Mouse (Mus musculus): ENCODE data around the gene Abtb1. TPM values are rescaled to one million over a fixed set of nuclear protein-coding genes. Genes with fewer than 3 reads are reported as not detected.

The Abtb1 gene
- polyA plus RNA-seq, 1 experiment from 2014 or later: 23.7 TPM

DNA sequence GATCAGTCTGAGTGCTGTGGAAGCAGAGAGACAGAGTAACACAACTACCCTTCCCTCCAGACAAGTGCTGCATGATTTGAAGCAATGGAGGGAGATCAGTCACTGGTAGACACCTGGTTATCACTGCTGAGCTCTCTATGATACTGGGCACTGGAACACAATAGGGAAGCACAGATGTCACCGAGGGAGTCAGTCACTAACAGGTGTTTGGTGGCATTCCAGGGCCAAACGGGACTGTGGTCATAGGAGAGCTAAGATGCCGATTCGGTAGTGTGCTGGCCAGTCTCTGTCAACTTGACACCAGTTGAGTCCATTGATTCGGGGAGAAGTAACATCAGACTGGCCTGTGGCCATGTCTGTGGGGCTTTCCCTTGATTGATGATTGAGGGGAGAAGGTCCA lies 12.7 kb upstream of the Abtb1 start:
- Histone ChIP-seq H3K9me3 (no peaks in the 10 kb centered on the region), H3K4me1 (peaks cover 37% of the 10 kb centered on the region), H3K36me3 (0 out of 2 replicates have a peak, but pooled peaks cover 4% of the 10 kb centered on the region), H3K4me3 (no peak overlapping the region), H3K4me2 (no peak overlapping the region), H3K27me3 (replicated peaks) (0 out of 2 replicates have a peak, but pooled peaks cover 5% of the 10 kb centered on the region), H3K9ac (no peak overlapping the region), H3K27ac (replicated peaks) (no peak overlapping the region)
- WGBS: 71% methylated on average over 5 of the region's 5 CpGs
- no peak for ATAC-seq (ENCODE audit: extremely low read depth, insufficient number of reproducible peaks, low FRiP score, low TSS enrichment)

DNA sequence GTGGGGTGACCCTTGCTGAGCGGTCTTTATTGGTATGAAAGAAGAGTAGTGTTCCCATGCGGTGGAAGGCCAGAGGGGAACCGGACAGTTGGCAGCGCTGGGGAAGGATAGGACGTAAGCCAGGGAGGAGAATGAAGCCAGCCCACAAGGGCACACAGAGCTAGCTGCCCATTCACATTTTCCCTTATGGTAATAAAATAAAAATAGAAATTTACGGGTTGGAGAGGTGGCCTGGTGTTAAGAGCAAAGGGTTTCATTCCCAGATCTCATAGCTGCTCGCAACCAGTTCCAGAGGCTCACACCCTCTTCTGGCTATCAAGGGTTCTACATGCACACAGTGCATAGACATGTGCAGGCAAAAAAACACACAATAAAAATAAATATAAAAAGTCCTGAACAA lies 8.2 kb upstream of the Abtb1 start:
- H3K4me1 ChIP-seq: peaks cover 5% of the 10 kb centered on the region; the same call in 1 of the 2 replicates
- 0 out of 2 replicates have a peak, but pooled peaks cover 5% of the 10 kb centered on the region for H3K27me3 ChIP-seq (replicated peaks)
- H3K27ac ChIP-seq (replicated peaks): no peak overlapping the region
- H3K4me2 ChIP-seq: no peak overlapping the region
- no peak overlapping the region for H3K9ac ChIP-seq
- no peak overlapping the region for H3K4me3 ChIP-seq
- ATAC-seq (ENCODE audit: extremely low read depth, insufficient number of reproducible peaks, low FRiP score, low TSS enrichment): no peak
- H3K9me3 ChIP-seq: no peaks in the 10 kb centered on the region
- WGBS: 78% methylated on average over 7 of the region's 7 CpGs
- 0 out of 2 replicates have a peak, but pooled peaks cover 7% of the 10 kb centered on the region for H3K36me3 ChIP-seq

DNA sequence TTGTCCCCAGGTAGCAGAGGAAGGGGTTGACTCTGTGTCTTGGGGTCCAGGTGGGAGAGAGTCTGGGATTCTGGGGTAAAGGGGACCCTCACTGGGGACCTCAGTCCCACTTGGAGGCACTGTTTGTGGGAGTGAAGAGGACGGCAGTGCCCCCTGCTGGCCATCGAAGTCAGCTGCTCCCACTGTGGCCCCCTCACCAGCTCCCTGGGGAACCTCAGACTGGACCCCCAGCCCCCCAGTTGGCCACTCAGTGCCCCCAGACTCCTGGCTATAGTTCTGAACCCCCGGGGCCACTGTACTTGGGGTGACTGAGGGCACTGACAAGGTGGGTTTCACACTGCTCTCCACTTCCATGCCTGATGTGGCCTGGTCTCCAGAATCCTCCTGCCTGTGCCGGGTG lies 7.5 kb upstream of the Abtb1 start:
- ATAC-seq (ENCODE audit: extremely low read depth, insufficient number of reproducible peaks, low FRiP score, low TSS enrichment): no peak
- no peak overlapping the region for H3K4me3 ChIP-seq
- H3K4me1 ChIP-seq: peaks cover 5% of the 10 kb centered on the region; the same call in 1 of the 2 replicates
- 0 out of 2 replicates have a peak, but pooled peaks cover 7% of the 10 kb centered on the region for H3K36me3 ChIP-seq
- no peak overlapping the region for H3K27ac ChIP-seq (replicated peaks)
- WGBS: 47% methylated on average over 4 of the region's 4 CpGs
- peak overlapping the region; percentile 33; the same call in 1 of the 2 replicates for H3K9ac ChIP-seq
- no peak overlapping the region for H3K4me2 ChIP-seq
- no peaks in the 10 kb centered on the region for H3K9me3 ChIP-seq
- H3K27me3 ChIP-seq (replicated peaks): no peaks in the 10 kb centered on the region

DNA sequence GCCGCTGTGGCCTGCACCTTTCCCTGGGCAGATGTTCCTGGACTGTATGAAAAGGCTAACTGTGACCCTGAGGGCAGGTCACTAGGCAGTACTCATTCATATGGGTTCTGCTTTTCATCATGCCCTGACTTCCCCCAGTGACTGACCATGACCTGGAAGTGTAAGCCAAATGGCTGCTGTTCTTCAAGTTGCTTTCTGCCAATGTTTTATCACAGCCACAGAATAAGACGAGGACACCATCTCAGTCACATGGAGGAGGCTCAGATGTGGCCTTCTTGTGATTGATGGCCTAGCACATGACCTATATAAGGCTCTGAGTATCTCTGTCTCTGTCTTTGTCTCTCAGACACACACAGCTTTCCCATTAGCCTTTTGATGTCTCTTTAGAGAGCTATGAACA lies 5.8 kb upstream of the Abtb1 start:
- no peak overlapping the region for H3K9ac ChIP-seq

DNA sequence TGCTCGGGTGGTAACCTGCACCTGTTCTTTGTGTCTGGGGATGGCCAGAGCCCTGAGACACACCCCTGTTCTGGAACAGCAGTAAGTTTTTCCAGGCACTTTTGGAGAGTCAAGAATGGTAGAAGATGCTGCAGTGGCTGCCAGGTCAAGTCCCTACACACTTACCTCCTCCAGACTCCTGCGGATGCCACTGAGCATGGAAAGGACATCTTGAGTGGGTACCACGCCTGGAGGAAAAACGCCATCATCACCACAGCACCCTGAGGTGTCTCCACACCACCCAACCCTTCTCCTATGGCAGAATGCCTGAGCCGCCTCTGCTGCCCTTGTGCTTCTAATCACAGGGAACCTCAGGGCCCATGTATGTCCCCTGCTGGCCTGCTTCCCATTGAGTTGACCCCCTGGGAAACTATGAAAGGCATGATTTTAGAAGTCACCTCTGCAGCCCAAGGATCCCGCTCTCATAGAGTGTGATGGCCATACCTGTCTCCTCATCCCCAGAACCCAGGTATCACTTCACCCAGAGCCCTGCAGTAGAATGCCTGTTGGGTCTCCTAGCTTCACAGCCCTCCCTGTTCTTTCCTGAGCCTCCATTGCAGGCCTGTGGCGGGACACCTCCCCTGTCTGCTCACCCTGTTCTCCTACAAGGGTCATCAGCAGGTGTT lies 3.2 kb upstream of the Abtb1 start:
- no peak overlapping the region for H3K4me3 ChIP-seq
- ATAC-seq (ENCODE audit: extremely low read depth, insufficient number of reproducible peaks, low FRiP score, low TSS enrichment): no peak
- H3K27me3 ChIP-seq (replicated peaks): no peaks in the 10 kb centered on the region
- H3K9ac ChIP-seq: no peak overlapping the region
- no peak overlapping the region for H3K27ac ChIP-seq (replicated peaks)
- 0 out of 2 replicates have a peak, but pooled peaks cover 3% of the 10 kb centered on the region for H3K36me3 ChIP-seq
- peaks cover 27% of the 10 kb centered on the region for H3K4me1 ChIP-seq
- 82% methylated on average over 7 of the region's 7 CpGs for WGBS
- H3K4me2 ChIP-seq: no peak overlapping the region
- no peaks in the 10 kb centered on the region for H3K9me3 ChIP-seq

More for the DNA sequence above, 5.8 kb upstream of the Abtb1 start:
- Histone ChIP-seq H3K27ac (replicated peaks) (no peak overlapping the region), H3K4me3 (no peak overlapping the region), H3K36me3 (0 out of 2 replicates have a peak, but pooled peaks cover 7% of the 10 kb centered on the region), H3K4me2 (no peak overlapping the region), H3K9me3 (no peaks in the 10 kb centered on the region), H3K27me3 (replicated peaks) (no peaks in the 10 kb centered on the region), H3K4me1 (peaks cover 14% of the 10 kb centered on the region)
- 54% methylated on average over 2 of the region's 2 CpGs for WGBS
- ATAC-seq (ENCODE audit: extremely low read depth, insufficient number of reproducible peaks, low FRiP score, low TSS enrichment): no peak

DNA sequence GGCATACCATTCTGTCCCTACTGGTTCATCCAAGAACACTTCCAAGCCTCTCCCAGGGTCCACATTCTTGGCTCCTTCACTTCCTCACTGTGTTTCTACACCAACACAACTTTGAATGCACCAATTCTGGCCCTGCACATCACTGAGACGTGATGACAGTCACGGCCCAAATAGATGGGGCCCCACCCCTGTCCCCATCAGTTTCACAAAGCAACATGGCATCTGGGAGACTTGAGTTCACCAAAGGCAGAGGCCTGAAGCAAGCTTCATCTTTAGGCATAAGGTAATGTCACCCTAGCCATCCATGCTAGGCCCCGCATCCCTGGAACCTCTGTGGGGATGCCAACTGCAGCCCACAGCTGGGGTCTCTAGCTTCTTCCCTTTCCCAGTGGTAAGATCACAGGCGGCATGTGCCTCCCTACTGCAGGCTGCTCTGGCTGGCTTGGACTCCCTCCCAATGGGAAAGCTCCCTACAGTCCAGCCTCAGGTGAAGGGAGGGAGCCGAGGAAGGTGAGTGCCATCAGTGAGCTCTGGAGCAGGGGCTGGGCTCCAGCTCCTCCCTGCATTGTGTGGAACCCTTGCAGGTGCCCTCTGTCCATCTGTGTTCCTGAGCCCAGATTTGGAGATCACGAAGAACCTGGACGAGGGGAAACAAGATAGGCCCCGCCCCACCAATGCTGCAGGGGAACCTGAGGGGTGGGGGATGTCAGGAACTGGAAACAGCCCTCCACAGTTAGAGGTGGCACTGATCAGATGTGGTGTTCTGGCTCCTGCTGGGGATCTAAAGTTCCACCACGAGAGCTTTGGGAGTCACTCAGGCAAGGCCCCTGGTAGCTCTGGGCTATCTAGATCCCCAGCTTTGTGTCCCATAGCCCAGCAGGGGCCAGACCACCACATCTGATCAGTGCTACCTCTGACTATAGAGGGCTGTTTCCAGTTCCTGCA lies 2.3 kb upstream of the Abtb1 start:
- Histone ChIP-seq H3K9ac (no peak overlapping the region), H3K9me3 (no peaks in the 10 kb centered on the region), H3K27ac (replicated peaks) (no peak overlapping the region), H3K4me3 (no peak overlapping the region), H3K4me2 (peak overlapping the region; percentile 85), H3K4me1 (peaks cover 28% of the 10 kb centered on the region), H3K36me3 (peaks cover 11% of the 10 kb centered on the region), H3K27me3 (replicated peaks) (no peaks in the 10 kb centered on the region)
- WGBS: 72% methylated on average over 9 of the region's 9 CpGs
- ATAC-seq (ENCODE audit: extremely low read depth, insufficient number of reproducible peaks, low FRiP score, low TSS enrichment): no peak

DNA sequence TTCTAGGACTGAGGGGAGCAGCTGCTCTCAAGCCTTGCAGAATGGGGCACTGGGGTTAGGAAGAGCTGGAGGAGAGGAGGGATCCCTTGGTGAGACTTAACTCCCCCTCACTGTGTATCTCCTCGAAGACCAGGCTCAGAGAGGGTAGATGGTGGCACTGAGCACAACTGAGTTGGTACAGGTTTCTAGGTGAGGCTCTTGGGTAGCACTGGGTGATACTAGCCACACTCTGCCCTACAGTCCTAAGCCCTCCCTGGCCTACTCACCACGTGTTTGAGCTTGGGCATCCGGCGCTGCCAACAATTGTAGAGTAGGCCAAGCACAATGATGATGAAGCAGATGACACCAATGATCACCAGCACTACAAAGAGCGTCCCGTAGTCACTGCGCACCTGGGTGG lies 1.5 kb upstream of the Abtb1 start:
- no peak for ATAC-seq (ENCODE audit: extremely low read depth, insufficient number of reproducible peaks, low FRiP score, low TSS enrichment)
- H3K27ac ChIP-seq (replicated peaks): no peak overlapping the region
- H3K4me3 ChIP-seq: peak overlapping the region; percentile 95
- 67% methylated on average over 7 of the region's 7 CpGs for WGBS
- H3K27me3 ChIP-seq (replicated peaks): no peaks in the 10 kb centered on the region
- H3K4me2 ChIP-seq: peak overlapping the region; percentile 85
- H3K36me3 ChIP-seq: peaks cover 19% of the 10 kb centered on the region
- H3K9me3 ChIP-seq: no peaks in the 10 kb centered on the region
- H3K4me1 ChIP-seq: peaks cover 28% of the 10 kb centered on the region
- H3K9ac ChIP-seq: peak overlapping the region; percentile 91

DNA sequence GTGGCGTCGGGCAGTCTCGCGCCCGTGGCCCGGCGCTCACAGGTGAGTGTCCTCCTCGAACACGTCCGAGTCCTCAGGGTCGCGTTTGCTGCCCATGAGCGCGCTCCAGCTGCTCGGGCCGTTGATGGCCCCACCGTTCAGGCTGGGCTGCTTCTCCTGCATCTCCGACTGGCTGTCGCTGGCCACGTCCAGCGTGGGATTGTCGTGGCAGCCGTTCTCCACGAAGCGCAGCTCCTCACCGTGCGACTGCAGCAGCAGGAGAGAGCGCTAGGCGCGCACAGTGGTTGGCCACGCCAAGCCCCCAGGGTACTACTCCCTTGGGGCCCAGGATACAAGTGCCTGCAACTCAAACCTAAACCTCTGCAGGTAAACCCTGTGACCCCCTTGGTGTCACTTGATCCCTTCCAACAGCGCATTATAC lies 957 bp upstream of the Abtb1 start:
- ATAC-seq (ENCODE audit: extremely low read depth, insufficient number of reproducible peaks, low FRiP score, low TSS enrichment): no peak
- Histone ChIP-seq H3K9ac (peak overlapping the region; percentile 91), H3K36me3 (peaks cover 21% of the 10 kb centered on the region), H3K27me3 (replicated peaks) (no peaks in the 10 kb centered on the region), H3K9me3 (no peaks in the 10 kb centered on the region), H3K4me1 (peaks cover 28% of the 10 kb centered on the region), H3K4me3 (peak overlapping the region; percentile 95), H3K4me2 (peak overlapping the region; percentile 85), H3K27ac (replicated peaks) (peak overlapping the region; percentile 84)
- under 1% methylated on average over 32 of the region's 32 CpGs for WGBS

DNA sequence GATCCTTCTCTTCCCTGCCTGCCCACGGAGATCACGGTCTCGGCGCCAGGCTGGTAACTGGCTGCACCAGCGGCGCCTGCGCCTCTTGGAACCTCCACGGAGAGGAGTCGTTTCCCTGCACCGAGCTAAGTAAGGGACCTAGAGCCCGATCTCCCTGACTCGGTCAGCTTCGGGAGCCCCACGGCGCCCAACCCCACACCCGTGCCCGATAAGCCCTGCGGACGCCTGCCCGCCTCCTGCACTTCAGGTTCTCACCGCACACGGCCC lies 337 bp downstream of the Abtb1 start:
- H3K27me3 ChIP-seq (replicated peaks): no peaks in the 10 kb centered on the region
- peak overlapping the region; percentile 84 for H3K27ac ChIP-seq (replicated peaks)
- peaks cover 28% of the 10 kb centered on the region for H3K4me1 ChIP-seq
- H3K4me3 ChIP-seq: peak overlapping the region; percentile 95
- peaks cover 34% of the 10 kb centered on the region for H3K36me3 ChIP-seq
- peak overlapping the region; percentile 85 for H3K4me2 ChIP-seq
- peak; percentile 5; the same call in 1 of the 2 replicates for ATAC-seq (ENCODE audit: extremely low read depth, insufficient number of reproducible peaks, low FRiP score, low TSS enrichment)
- WGBS: under 1% methylated on average over 22 of the region's 22 CpGs
- H3K9ac ChIP-seq: peak overlapping the region; percentile 93
- H3K9me3 ChIP-seq: no peaks in the 10 kb centered on the region

DNA sequence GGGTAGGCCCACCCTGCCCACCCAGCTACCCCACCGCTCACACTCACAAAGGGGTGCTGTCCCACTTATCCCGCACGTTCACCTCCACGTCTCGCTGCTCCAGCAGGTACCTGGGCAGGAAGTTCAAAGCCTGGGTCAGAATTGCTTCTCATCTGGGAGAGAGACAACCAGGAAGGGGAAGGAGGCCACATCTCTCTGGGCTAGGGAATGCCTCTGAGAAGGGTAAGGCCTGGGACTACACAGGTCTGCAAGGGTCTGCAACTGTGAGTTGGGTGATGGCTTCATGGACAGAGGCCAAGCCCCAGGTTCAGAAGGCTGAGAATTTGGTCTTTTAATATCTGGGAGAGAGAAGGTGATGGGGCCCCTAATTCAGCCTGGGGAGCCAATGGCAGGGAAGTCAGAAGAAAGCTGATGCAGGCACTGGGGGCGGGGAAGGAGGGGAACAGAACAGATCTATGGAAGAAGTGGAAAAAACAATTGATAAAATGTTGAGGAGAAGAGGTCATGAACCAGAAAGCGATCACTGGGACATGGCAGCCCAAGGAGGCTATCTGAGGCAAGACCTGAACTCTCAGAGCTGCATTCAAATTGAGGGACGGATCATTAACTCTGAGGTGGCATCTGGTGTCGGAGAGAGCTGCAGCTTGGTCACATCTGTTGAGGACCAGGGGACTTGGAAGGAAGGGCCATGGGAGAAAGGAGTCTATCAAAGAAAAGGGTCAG lies 832 bp downstream of the Abtb1 start:
- no peak for ATAC-seq (ENCODE audit: extremely low read depth, insufficient number of reproducible peaks, low FRiP score, low TSS enrichment)
- H3K4me3 ChIP-seq: peak overlapping the region; percentile 95
- peaks cover 38% of the 10 kb centered on the region for H3K36me3 ChIP-seq
- no peaks in the 10 kb centered on the region for H3K9me3 ChIP-seq
- peak overlapping the region; percentile 93 for H3K9ac ChIP-seq
- WGBS: 52% methylated on average over 9 of the region's 9 CpGs
- H3K4me1 ChIP-seq: peaks cover 28% of the 10 kb centered on the region
- H3K27me3 ChIP-seq (replicated peaks): no peaks in the 10 kb centered on the region
- H3K4me2 ChIP-seq: peak overlapping the region; percentile 85
- peak overlapping the region; percentile 84 for H3K27ac ChIP-seq (replicated peaks)

DNA sequence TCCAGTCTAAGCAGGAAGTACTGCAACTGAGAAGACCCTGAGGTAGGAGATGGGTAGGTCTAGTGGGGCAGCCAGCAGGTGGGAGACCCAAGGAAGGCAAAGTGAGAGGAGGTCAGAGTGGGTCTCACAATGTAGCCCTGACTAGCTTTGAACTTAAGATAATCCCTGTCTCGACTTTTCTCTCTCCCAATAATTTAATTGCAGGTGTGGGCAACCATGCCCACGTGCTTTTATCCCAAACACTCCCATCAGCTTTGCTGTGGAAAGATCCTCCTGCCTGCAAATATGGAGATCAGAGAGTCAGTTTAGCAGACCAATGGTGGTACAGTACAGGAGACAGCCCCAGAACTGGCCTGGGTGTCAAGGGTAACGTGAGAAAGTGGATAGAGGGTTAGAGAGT lies 1.6 kb downstream of the Abtb1 start:
- Histone ChIP-seq H3K9me3 (no peaks in the 10 kb centered on the region), H3K4me2 (peak overlapping the region; percentile 85), H3K36me3 (peaks cover 46% of the 10 kb centered on the region), H3K27ac (replicated peaks) (no peak overlapping the region), H3K4me3 (peak overlapping the region; percentile 95), H3K27me3 (replicated peaks) (no peaks in the 10 kb centered on the region), H3K4me1 (peaks cover 28% of the 10 kb centered on the region), H3K9ac (peak overlapping the region; percentile 93; the same call in 1 of the 2 replicates)
- 74% methylated on average over 3 of the region's 3 CpGs for WGBS
- ATAC-seq (ENCODE audit: extremely low read depth, insufficient number of reproducible peaks, low FRiP score, low TSS enrichment): no peak

Measured in heart, embryonic 13.5 days (tissue).